Mouse (Mus musculus): ENCODE measurements around the gene Usf2.

DNA sequence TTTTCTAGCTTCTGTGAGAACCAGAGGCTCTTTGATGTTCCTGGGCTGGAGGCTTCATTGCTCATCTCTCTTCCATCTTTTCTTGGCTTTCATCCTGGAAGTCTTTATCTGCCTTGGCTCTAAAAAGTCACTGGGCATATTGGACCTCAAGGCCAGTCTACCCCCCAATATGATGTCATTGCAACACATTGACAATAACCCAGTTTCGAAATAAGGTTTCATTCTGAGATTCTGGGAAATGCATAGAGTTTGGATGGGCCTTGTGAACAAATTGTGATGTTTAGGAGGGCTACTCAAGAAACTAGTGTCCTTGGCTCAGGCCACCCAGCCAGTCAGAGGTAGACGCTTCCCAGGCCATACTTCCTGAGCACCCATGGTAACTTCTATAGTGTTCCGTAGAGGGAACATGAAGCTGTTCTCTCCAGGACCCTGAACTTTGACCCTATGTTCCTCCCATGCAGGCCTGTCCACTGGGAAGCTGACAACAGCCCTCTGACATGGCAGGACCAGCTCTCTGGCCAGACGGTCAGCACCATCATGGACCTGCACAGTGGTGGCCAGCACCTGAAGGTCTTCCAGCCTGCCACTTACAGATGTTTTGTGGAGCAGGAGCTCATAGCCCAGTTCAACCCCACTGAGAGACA lies 32.0 kb upstream of the Usf2 start:
- TF ChIP-seq CTCF (conservative IDR thresholded peaks at IDR 0.05 in 1 of 2, IDR thresholded peaks at IDR 0.05 in 1 of 2; ENCODE audit: low read depth in 2 of 2, low read length in 2 of 2): no peak
- no peak for TF ChIP-seq GABPA (IDR thresholded peaks at IDR 0.05; ENCODE audit: insufficient replicate concordance, low read depth, low read length)
- TF ChIP-seq ETS1 (conservative IDR thresholded peaks at IDR 0.05; ENCODE audit: low read depth, low read length): no peak
- no peak for TF ChIP-seq BHLHE40 (IDR thresholded peaks at IDR 0.05; ENCODE audit: low read depth, low read length)
- TF ChIP-seq POLR2AphosphoS2 (IDR thresholded peaks at IDR 0.05; ENCODE audit: low read depth, low read length): no peak
- no peak for TF ChIP-seq MAFK (IDR thresholded peaks at IDR 0.05; ENCODE audit: insufficient replicate concordance, low read length)
- TF ChIP-seq E2F4 (IDR thresholded peaks at IDR 0.05; ENCODE audit: insufficient replicate concordance, low read depth, low read length): no peak
- no peak for TF ChIP-seq CHD2 (IDR thresholded peaks at IDR 0.05; ENCODE audit: low read length)

Data from CH12.LX (cell line).